Mouse (Mus musculus) limb, embryonic 14.5 days (tissue): ENCODE data around the gene Ak6. TPM values are rescaled to one million over a fixed set of nuclear protein-coding genes. Genes with fewer than 3 reads are reported as not detected.
A peak's percentile ranks its signal among the peaks of the same experiment; 100 is the strongest.

Experiments used
- ATAC-seq: fragments of 200-750 bp; cut with Nextera tagmentation; 2 replicates; pipeline ENCODE4 v1.8.0; 2017; ENCODE audit warnings: low read depth, moderate number of reproducible peaks, moderate TSS enrichment; ENCODE audit not compliant: low FRiP score
- DNase-seq: peaks from one replicate; pipeline ENCODE4 v3.0.0-alpha.2; 2015; ENCODE audit warnings: low spot score
- H3K27ac ChIP-seq: fragments of 300-500 bp; sonication (generic); replicated peaks from 2 replicates; pipeline ENCODE4 v1.5.1; 2014; ENCODE audit warnings: low read depth, mild to moderate bottlenecking, low read length, moderate library complexity, mixed read lengths
- H3K27me3 ChIP-seq: fragments of 300-500 bp; sonication (generic); 2 replicates; pipeline ENCODE4 v1.6.1; 2014; ENCODE audit warnings: low read length, mixed read lengths; ENCODE audit not compliant: control insufficient read depth, insufficient read depth
- H3K36me3 ChIP-seq: fragments of 300-500 bp; sonication (generic); 2 replicates; pipeline ENCODE4 v1.6.1; 2014; ENCODE audit warnings: mild to moderate bottlenecking, low read length, moderate library complexity, mixed read lengths; ENCODE audit not compliant: control insufficient read depth, insufficient read depth
- H3K4me1 ChIP-seq: fragments of 300-500 bp; sonication (generic); 2 replicates; pipeline ENCODE4 v1.6.1; 2014; ENCODE audit warnings: antibody characterized with exemption, low read length, mixed read lengths; ENCODE audit not compliant: control insufficient read depth, insufficient read depth
- H3K4me2 ChIP-seq: fragments of 300-500 bp; sonication (generic); replicated peaks from 2 replicates; pipeline ENCODE4 v1.6.1; 2014; ENCODE audit warnings: low read depth, mild to moderate bottlenecking, low read length, moderate library complexity; ENCODE audit not compliant: severe bottlenecking
- H3K4me3 ChIP-seq: fragments of 300-500 bp; sonication (generic); replicated peaks from 2 replicates; pipeline ENCODE4 v1.5.1; 2014; ENCODE audit warnings: low read length
- H3K9ac ChIP-seq: fragments of 300-500 bp; sonication (generic); 2 replicates; pipeline ENCODE4 v1.6.1; 2014; ENCODE audit warnings: mild to moderate bottlenecking, low read depth, low read length, moderate library complexity; ENCODE audit not compliant: severe bottlenecking
- H3K9me3 ChIP-seq: fragments of 300-500 bp; sonication (generic); 2 replicates; pipeline ENCODE4 v1.6.1; 2016; ENCODE audit warnings: low read length; ENCODE audit not compliant: control insufficient read depth
- POLR2A ChIP-seq: fragments of 200-500 bp; IDR thresholded peaks from 2 replicates; pipeline ENCODE4 v1.8.0; 2012; ENCODE audit warnings: inconsistent platforms, mild to moderate bottlenecking, moderate library complexity, borderline replicate concordance; ENCODE audit not compliant: insufficient read depth, insufficient read length; ENCODE audit errors: extremely low read depth
- WGBS: fragments of 180-500 bp; shearing (Covaris S2); extraction: QIAGEN DNeasy Blood & Tissue Kit; methylation state at CpG from one replicate; pipeline ENCODE4 v1.1.7; 2014; 5-methylcytosine and 5-hydroxymethylcytosine counted together
- polyA plus RNA-seq, 2 experiments: library from polyadenylated mRNA; depleted of rRNA in 1 of 2; stranded (reverse) in 1 of 2; unstranded in 1 of 2; fragments of >200 nt; fragmentation: Nextera tagmentation in 1 of 2; extraction: Ambion mirVana in 1 of 2; gene quantifications; 2 replicates each; pipeline versions ENCODE4 v1.2.1 to v1.2.3; 2012 to 2014

Gene Ak6
- polyA plus RNA-seq, 2 experiments: 187 to 262 TPM

DNA sequence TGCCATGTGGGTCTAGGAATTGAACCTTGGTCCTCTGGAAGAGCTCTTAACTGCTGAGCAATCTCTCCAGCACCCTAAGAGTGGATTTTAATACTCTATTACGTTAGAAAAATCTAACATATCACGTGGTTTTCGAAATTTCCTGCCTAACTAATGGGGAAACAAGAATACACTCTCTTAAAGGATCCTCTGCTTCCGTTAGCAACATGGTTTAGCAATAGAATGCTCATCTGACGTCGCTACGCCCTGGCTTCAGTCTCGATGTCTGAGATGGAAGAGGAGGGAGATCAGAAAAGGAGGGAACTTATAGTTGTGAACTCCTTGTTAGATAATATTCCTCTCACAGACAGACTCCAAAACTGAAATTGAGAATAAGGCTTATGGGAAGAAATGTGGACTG lies 2.6 kb upstream of the Ak6 start:
- Histone ChIP-seq H3K4me1 (peaks cover 6% of the 10 kb centered on the region), H3K9me3 (no peaks in the 10 kb centered on the region), H3K4me2 (no peak overlapping the region), H3K9ac (no peak overlapping the region), H3K27ac (no peak overlapping the region), H3K4me3 (no peak overlapping the region), H3K27me3 (no peaks in the 10 kb centered on the region), H3K36me3 (peaks cover 37% of the 10 kb centered on the region)
- DNase-seq: no peak
- 94% methylated on average over 8 of the region's 8 CpGs for WGBS
- no peak for TF ChIP-seq POLR2A
- no peak for ATAC-seq

DNA sequence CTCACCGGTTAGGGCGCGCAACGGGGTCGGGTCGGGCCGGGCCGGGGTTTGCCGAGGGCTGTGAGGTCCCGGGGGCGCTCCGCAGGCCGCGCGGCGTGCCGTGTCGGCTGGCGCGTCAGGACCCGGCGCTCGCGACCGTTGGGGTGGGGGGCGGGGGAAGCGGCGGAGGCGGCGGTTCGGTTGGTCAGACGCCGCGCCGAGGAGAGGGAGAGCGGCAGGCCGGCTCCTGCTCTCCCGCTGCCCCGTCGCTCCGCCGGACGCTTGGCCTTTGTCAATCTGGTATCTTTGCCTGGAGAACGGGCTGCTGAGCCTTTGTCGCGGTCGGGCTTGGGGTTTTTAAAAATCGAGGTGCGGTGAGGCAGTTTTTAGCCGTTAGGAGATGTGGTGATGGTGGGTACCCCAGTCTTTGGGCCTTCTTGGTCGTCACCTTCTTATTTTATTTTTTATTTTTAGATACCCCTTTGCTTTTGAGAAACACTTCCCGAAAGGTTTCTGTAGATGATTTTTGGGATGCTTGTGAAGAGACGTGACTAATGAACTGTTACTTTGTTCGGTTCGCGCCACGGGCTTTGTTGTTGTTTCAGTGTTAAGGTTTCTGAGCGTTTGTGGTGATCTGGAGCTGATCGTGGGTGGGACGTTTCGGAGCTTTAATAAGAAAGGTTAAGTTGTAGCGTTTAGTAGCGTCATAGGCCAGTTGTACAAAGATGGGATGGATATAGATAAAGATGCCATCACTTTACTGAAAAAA lies 834 bp downstream of the Ak6 start, which contains the start of gene Taf9:
Gene Taf9, plus strand, starts transcription at position 141 of the 748 bp plus-strand sequence.
- TF ChIP-seq POLR2A: no peak
- peak within 1 kb of the TSS; percentile 82 for H3K9ac ChIP-seq
- H3K4me3 ChIP-seq: peak within 1 kb of the TSS; percentile 94
- DNase-seq (no peak), ATAC-seq (peak; percentile 66)
- H3K36me3 ChIP-seq: peaks cover 10% of the 10 kb centered on the region
- H3K27me3 ChIP-seq: no peaks in the 10 kb centered on the region
- peak within 1 kb of the TSS; percentile 61 for H3K4me2 ChIP-seq
- no peaks in the 10 kb centered on the region for H3K9me3 ChIP-seq
- H3K27ac ChIP-seq: peak within 1 kb of the TSS; percentile 93
- H3K4me1 ChIP-seq: peaks cover 6% of the 10 kb centered on the region
- 2% methylated on average over 47 of the region's 63 CpGs for WGBS

DNA sequence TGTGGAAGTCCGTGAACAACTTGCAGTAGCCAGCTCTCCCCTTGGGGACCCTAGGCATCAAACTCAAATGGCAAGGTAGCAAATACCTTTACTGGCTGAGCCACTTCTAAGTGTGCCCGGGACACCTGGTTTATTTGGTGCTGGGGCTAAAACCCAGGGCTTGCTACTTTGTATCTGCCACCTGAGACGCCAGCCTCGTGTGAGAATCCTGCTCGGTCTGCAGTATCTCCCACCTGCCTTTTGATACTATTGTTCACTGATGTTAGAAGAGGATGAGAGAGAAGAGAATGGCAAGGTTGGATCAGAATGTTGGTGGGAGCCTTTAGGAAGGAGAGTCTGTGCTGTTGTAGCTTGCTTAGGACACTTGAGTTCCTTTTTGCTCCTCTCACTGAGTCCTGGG lies 7.3 kb downstream of the Ak6 start:
- ATAC-seq: no peak
- peaks cover 10% of the 10 kb centered on the region for H3K36me3 ChIP-seq
- no peaks in the 10 kb centered on the region for H3K4me1 ChIP-seq
- H3K27me3 ChIP-seq: no peaks in the 10 kb centered on the region
- no peak for TF ChIP-seq POLR2A
- H3K27ac ChIP-seq: no peak overlapping the region
- 86% methylated on average over 5 of the region's 5 CpGs for WGBS
- no peak overlapping the region for H3K4me3 ChIP-seq
- no peak overlapping the region for H3K4me2 ChIP-seq
- no peak overlapping the region for H3K9ac ChIP-seq
- no peaks in the 10 kb centered on the region for H3K9me3 ChIP-seq
- no peak for DNase-seq

DNA sequence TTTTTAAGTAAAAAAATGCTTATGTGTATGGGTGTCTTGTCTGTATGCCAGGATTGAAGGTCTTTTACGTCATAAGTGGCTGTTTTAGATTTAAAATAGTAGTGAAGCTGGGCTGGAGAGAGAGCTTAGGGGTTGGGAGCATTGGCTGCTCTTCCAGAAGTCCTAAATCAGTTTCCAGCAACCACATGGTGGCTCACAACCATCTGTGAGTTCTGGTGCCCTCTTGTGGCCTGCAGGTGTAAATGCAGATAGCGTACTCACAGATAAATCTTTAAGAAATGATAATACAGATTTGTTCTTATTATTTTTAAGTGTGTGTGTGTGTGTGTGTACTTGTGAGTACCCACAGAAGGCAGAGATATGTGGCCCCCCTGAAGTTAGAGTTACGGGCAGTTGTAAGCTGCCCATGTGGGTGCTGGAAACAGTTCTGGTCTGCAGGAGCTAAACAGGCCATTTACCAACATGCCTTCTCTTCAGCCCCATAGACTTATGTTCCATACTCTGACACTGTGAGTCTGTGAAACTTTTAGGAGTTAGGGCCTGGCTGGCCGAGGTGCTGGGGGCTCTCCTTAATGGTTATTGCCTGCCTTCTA lies 9.2 kb downstream of the Ak6 start:
- 34% methylated on average over 4 of the region's 4 CpGs for WGBS
- H3K9ac ChIP-seq: no peak overlapping the region
- no peaks in the 10 kb centered on the region for H3K4me1 ChIP-seq
- DNase-seq (peak; percentile 73), ATAC-seq (no peak)
- H3K36me3 ChIP-seq: peaks cover 20% of the 10 kb centered on the region
- no peak overlapping the region for H3K4me2 ChIP-seq
- no peaks in the 10 kb centered on the region for H3K27me3 ChIP-seq
- no peak overlapping the region for H3K4me3 ChIP-seq
- TF ChIP-seq POLR2A: no peak
- no peaks in the 10 kb centered on the region for H3K9me3 ChIP-seq
- no peak overlapping the region for H3K27ac ChIP-seq

DNA sequence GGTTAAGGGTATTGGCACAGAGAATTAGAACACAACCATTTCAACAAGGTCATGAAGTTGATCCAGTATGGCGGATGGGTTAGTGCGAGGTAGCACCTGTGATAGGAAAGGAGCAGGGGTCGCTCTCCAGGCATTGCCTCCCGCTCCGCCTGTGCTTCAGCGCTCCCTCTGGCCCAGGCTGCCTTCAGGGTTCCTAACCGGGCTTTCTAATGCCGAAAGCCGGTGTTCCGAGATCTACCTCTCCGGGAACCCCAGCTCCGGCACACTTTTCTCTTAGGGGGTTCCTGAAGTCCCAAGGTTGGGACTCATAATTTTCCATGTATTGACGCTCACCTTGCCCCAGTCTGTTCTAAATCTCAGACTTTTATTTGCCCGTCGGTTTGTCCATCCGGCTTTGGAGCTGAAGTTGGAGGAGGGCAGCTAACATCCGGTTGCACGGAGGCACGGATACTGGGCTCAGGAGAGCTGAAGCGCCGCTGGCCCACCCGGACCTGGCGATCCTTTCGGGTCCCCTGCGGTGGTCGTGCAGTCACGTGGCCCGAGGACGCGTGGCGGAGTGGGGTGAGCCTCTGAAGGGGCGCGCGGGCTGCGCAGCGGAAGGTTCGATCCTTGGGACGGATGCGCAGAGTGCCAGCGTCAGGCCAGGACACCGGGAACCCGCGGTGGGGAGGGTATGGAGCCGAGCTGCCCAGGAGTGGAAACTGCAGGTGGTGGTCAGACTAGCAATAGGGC lies 18.7 kb downstream of the Ak6 start, which contains the start of gene Ccdc125:
Gene Ccdc125, plus strand, starts transcription at position 427 of the 732 bp plus-strand sequence.
- peak; percentile 30; the same call in 1 of the 2 replicates for TF ChIP-seq POLR2A
- no peaks in the 10 kb centered on the region for H3K9me3 ChIP-seq
- DNase-seq (peak; percentile 20), ATAC-seq (peak; percentile 62; the same call in 1 of the 2 replicates)
- H3K4me2 ChIP-seq: peak within 1 kb of the TSS; percentile 85
- H3K27me3 ChIP-seq: no peaks in the 10 kb centered on the region
- 0% methylated on average over 44 of the region's 44 CpGs for WGBS
- peak within 1 kb of the TSS; percentile 53 for H3K4me3 ChIP-seq
- no peaks in the 10 kb centered on the region for H3K4me1 ChIP-seq
- H3K36me3 ChIP-seq: peaks cover 18% of the 10 kb centered on the region
- peak within 1 kb of the TSS; percentile 75 for H3K9ac ChIP-seq
- H3K27ac ChIP-seq: 0 out of 2 replicates have a peak within 1 kb of the TSS, but pooled peaks have one; percentile 5
